Mouse (Mus musculus) right cerebral cortex, postnatal 4 days (tissue): ENCODE results near the gene Tmem259.

Experiments used
- DNase-seq: peaks from one replicate; pipeline ENCODE4 v3.0.0-alpha.2; 2022

Gene Tmem259

GRCm38 (mm10) chr10:79933145-79933679 lies 50.9 kb downstream of the Tmem259 start:
- no peak for DNase-seq

GRCm38 (mm10) chr10:79932736-79933135 lies 51.4 kb downstream of the Tmem259 start:
- DNase-seq = peak; percentile 35

- DNase-seq = no peak
Observed at GRCm38 (mm10) chr10:79931797-79932196, 52.3 kb downstream of the Tmem259 start.

- DNase-seq = no peak
Observed at GRCm38 (mm10) chr10:79930826-79931186, 53.3 kb downstream of the Tmem259 start.

- no peak for DNase-seq
Observed at GRCm38 (mm10) chr10:79929967-79930825, 53.9 kb downstream of the Tmem259 start.

GRCm38 (mm10) chr10:79928907-79929701 lies 55.0 kb downstream of the Tmem259 start:
- no peak for DNase-seq

GRCm38 (mm10) chr10:79928030-79928694 lies 56.0 kb downstream of the Tmem259 start:
- no peak for DNase-seq

- peak; percentile 53 for DNase-seq
Observed at GRCm38 (mm10) chr10:79927324-79928029, 56.7 kb downstream of the Tmem259 start.

- DNase-seq = peak; percentile 77
Observed at GRCm38 (mm10) chr10:79926491-79927323, 57.4 kb downstream of the Tmem259 start, which contains the start of gene Arid3a. Arid3a (plus strand) TSS chr10:79927043.

- no peak for DNase-seq
Observed at GRCm38 (mm10) chr10:79925785-79926490, 58.2 kb downstream of the Tmem259 start.

GRCm38 (mm10) chr10:79924998-79925784 lies 58.9 kb downstream of the Tmem259 start:
- peak; percentile 98 for DNase-seq
